Mouse (Mus musculus) erythroblast, embryonic 14.5 days (primary cell): ENCODE results near the gene Hist1h1c. TPM values are rescaled to one million over a fixed set of nuclear protein-coding genes. Genes with fewer than 3 reads are reported as not detected.
"Not testable (repeated sequence)": the region's sequence is repeated elsewhere in the genome, so short reads cannot be mapped to it uniquely, and the experiment has no call there.

ENCODE experiments used
- H3K27me3 ChIP-seq: 2 replicates; pipeline ENCODE4 v1.6.1; 2012; ENCODE audit warnings: inconsistent platforms; ENCODE audit not compliant: control insufficient read depth
- H3K36me3 ChIP-seq: 2 replicates; pipeline ENCODE4 v1.6.1; 2012; ENCODE audit warnings: mild to moderate bottlenecking, inconsistent platforms; ENCODE audit not compliant: control insufficient read depth
- H3K4me1 ChIP-seq: 2 replicates; pipeline ENCODE4 v1.6.1; 2012; ENCODE audit warnings: inconsistent platforms; ENCODE audit not compliant: control insufficient read depth
- H3K4me3 ChIP-seq: replicated peaks from 2 replicates; pipeline ENCODE3; 2012; ENCODE audit warnings: moderate library complexity, mild to moderate bottlenecking, inconsistent platforms
- H3K9me3 ChIP-seq: 2 replicates; pipeline ENCODE4 v1.6.1; 2012; ENCODE audit warnings: low read length, inconsistent platforms, mixed read lengths; ENCODE audit not compliant: control insufficient read depth
- GATA1 ChIP-seq: IDR thresholded peaks from 2 replicates; pipeline ENCODE4 v1.6.1; 2012; ENCODE audit warnings: low read length, inconsistent platforms, mixed read lengths
- TAL1 ChIP-seq: IDR thresholded peaks from 3 replicates; pipeline ENCODE4 v1.6.1; 2012; ENCODE audit warnings: low read length, inconsistent platforms, mixed read lengths
- polyA plus RNA-seq: library from polyadenylated mRNA; stranded (reverse); fragments of >175 nt; gene quantifications from 2 replicates; pipeline ENCODE4 v1.2.3, GENCODE M21; 2012

The Hist1h1c gene
- polyA plus RNA-seq, 1 experiment: 94.3 TPM

DNA sequence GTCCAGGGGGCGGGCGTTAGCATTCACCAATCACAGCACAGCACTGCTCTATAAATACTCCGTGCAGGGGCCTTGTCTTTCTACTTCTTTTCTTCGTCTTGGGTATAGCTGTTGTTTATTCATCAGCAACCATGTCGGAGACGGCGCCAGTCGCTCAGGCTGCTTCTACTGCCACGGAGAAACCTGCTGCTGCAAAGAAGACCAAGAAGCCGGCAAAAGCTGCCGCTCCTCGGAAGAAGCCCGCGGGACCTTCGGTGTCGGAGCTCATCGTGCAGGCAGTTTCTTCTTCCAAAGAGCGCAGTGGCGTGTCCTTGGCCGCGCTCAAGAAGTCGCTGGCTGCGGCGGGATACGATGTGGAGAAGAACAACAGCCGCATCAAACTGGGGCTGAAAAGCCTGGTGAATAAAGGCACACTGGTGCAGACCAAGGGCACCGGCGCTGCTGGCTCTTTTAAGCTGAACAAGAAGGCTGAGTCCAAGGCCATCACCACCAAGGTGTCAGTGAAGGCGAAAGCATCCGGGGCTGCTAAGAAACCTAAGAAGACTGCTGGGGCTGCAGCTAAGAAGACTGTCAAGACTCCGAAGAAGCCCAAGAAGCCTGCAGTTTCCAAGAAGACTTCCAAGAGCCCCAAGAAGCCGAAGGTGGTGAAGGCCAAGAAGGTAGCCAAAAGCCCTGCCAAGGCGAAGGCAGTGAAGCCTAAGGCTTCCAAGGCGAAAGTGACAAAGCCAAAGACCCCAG, 25.1 kb downstream of the Hist1h1c start, which contains the start of gene Hist1h1a:
Hist1h1a (plus strand) TSS at position 81 of the 738 bp plus-strand sequence.
- H3K9me3 ChIP-seq: no peaks in the 10 kb centered on the region
- H3K36me3 ChIP-seq: peaks cover 7% of the 10 kb centered on the region; the same call in 1 of the 2 replicates
- peaks cover 84% of the 10 kb centered on the region for H3K4me1 ChIP-seq
- H3K4me3 ChIP-seq: peak within 1 kb of the TSS; percentile 80
- no peaks in the 10 kb centered on the region for H3K27me3 ChIP-seq
- TF ChIP-seq GATA1 (no peak), TAL1 (no peak)

GRCm38 (mm10) chr13:23764324-23765171, 25.9 kb downstream of the Hist1h1c start:
- Histone ChIP-seq H3K4me1 (peaks cover 81% of the 10 kb centered on the region), H3K9me3 (no peaks in the 10 kb centered on the region), H3K27me3 (no peaks in the 10 kb centered on the region), H3K36me3 (peaks cover 5% of the 10 kb centered on the region; the same call in 1 of the 2 replicates), H3K4me3 (peak overlapping the region; percentile 80)
- TF ChIP-seq TAL1 (peak; percentile 55), GATA1 (no peak; the same call in 1 of the 2 replicates)

- peak overlapping the region; percentile 80 for H3K4me3 ChIP-seq
- H3K27me3 ChIP-seq: no peaks in the 10 kb centered on the region
- peaks cover 5% of the 10 kb centered on the region; the same call in 1 of the 2 replicates for H3K36me3 ChIP-seq
- no peaks in the 10 kb centered on the region for H3K9me3 ChIP-seq
- H3K4me1 ChIP-seq: peaks cover 81% of the 10 kb centered on the region
- TF ChIP-seq GATA1: no peak
- TF ChIP-seq TAL1: peak; percentile 19; the same call in 1 of the 3 replicates
Observed at GRCm38 (mm10) chr13:23765172-23765513, 26.5 kb downstream of the Hist1h1c start.

- no peaks in the 10 kb centered on the region for H3K27me3 ChIP-seq
- H3K4me3 ChIP-seq: peak overlapping the region; percentile 20
- TF ChIP-seq TAL1 (no peak), GATA1 (no peak)
- peaks cover 79% of the 10 kb centered on the region for H3K4me1 ChIP-seq
- no peaks in the 10 kb centered on the region for H3K9me3 ChIP-seq
- H3K36me3 ChIP-seq: peaks cover 5% of the 10 kb centered on the region; the same call in 1 of the 2 replicates
Observed at GRCm38 (mm10) chr13:23766772-23767171, 28.2 kb downstream of the Hist1h1c start.

DNA sequence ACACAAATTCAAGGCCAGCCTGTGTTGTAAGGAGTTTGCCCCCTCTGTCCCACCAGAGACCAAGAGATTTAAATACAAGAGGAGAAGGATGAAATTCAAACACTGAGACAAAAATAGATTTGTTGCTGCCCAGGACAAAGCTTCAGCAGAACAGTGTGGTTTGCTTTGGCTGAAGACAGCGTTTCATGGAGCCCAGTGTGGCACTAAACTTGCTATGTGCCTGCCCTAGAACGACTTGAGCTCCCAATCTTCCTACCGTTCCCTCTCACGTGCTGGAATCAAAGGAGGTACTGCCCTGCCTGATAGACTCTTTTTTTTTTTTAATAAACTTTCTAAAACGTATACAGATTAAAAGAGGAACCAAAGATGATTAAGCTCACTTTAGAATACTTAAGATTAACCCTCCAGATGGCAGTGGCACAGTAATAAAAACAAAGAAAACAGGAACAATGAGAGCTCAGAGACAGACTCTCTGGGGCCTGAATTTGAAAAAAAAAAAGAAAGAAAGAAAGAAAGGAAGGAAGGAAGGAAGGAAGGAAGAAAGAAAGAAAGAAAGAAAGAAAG, 30.3 kb downstream of the Hist1h1c start:
- no peak overlapping the region for H3K4me3 ChIP-seq

GRCm38 (mm10) chr13:23769613-23770012, 31.0 kb downstream of the Hist1h1c start, which contains the start of gene Trim38:
Trim38 (plus strand) TSS chr13:23769913.
- peaks cover 75% of the 10 kb centered on the region for H3K4me1 ChIP-seq
- H3K4me3 ChIP-seq: not testable (repeated sequence)

More for the DNA sequence above, 30.3 kb downstream of the Hist1h1c start:
- Histone ChIP-seq H3K27me3 (no peaks in the 10 kb centered on the region), H3K4me1 (peaks cover 82% of the 10 kb centered on the region), H3K36me3 (peaks cover 5% of the 10 kb centered on the region; the same call in 1 of the 2 replicates), H3K9me3 (no peaks in the 10 kb centered on the region)
- TF ChIP-seq TAL1: no peak
- no peak for TF ChIP-seq GATA1

DNA sequence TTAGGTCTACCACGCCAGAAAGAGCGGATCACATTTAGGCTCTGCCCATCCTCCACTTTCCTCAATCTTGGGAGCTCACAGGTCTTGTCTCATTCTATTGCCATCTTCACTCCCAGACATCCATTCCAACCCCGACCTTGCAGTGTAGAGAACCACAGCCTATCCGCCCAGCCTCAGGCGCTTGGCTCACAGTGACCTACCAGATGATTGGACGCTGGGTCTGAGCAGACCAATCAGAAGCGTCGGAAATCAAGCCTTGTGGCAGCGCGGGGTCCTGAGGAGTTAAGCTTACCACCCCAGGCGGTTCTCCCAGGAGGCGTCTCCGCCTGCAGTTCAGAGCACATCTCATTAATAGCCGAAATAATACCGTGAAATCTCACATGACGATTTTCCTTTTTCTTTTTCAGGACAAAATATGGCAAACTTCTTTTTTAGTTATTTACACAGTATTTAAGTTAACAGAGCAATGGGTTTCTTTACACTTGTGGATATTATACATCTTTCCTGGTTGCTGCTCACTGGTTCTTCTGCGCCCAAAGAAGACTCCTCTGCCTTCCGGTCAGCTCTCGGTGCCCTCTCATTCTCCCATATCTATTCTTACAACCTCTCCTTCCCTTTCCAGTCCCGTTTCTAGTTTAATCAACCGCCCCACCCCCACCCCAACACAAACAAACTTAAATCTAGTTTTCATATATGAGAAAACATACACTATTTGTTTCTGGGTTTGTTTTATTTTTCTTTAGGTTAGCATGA, 34.1 kb downstream of the Hist1h1c start:
- H3K4me1 ChIP-seq: peaks cover 62% of the 10 kb centered on the region
- peak overlapping the region; percentile 54 for H3K4me3 ChIP-seq

More at GRCm38 (mm10) chr13:23769613-23770012, 31.0 kb downstream of the Hist1h1c start, which contains the start of gene Trim38:
- not testable (repeated sequence) for H3K27me3 ChIP-seq, H3K9me3 ChIP-seq, H3K36me3 ChIP-seq

GRCm38 (mm10) chr13:23778339-23778738, 39.7 kb downstream of the Hist1h1c start:
- no peaks in the 10 kb centered on the region for H3K27me3 ChIP-seq
- H3K36me3 ChIP-seq: no peaks in the 10 kb centered on the region
- TF ChIP-seq TAL1 (no peak), GATA1 (no peak)
- H3K4me1 ChIP-seq: peaks cover 32% of the 10 kb centered on the region
- no peak overlapping the region for H3K4me3 ChIP-seq
- H3K9me3 ChIP-seq: no peaks in the 10 kb centered on the region

More for the DNA sequence above, 34.1 kb downstream of the Hist1h1c start:
- H3K36me3 ChIP-seq: no peaks in the 10 kb centered on the region
- no peaks in the 10 kb centered on the region for H3K27me3 ChIP-seq
- no peak for TF ChIP-seq GATA1
- TF ChIP-seq TAL1: no peak
- H3K9me3 ChIP-seq: no peaks in the 10 kb centered on the region
